Mouse (Mus musculus): ENCODE data around the gene Gramd4.
A peak's percentile ranks its signal among the peaks of the same experiment; 100 is the strongest.

The Gramd4 gene

GRCm38 (mm10) chr15:86057413-86057812 lies at the start of gene Gramd4:
TSS of gene Gramd4 (plus strand) at chr15:86057695.
- no peak for DNase-seq

- DNase-seq: no peak
These were observed 44.4 kb upstream of the Gramd4 start for GRCm38 (mm10) chr15:86013130-86013529.

- DNase-seq: no peak
These were observed 43.8 kb upstream of the Gramd4 start for GRCm38 (mm10) chr15:86013656-86014055.

- no peak for DNase-seq
These were observed 42.5 kb upstream of the Gramd4 start for GRCm38 (mm10) chr15:86015026-86015425.

DNA sequence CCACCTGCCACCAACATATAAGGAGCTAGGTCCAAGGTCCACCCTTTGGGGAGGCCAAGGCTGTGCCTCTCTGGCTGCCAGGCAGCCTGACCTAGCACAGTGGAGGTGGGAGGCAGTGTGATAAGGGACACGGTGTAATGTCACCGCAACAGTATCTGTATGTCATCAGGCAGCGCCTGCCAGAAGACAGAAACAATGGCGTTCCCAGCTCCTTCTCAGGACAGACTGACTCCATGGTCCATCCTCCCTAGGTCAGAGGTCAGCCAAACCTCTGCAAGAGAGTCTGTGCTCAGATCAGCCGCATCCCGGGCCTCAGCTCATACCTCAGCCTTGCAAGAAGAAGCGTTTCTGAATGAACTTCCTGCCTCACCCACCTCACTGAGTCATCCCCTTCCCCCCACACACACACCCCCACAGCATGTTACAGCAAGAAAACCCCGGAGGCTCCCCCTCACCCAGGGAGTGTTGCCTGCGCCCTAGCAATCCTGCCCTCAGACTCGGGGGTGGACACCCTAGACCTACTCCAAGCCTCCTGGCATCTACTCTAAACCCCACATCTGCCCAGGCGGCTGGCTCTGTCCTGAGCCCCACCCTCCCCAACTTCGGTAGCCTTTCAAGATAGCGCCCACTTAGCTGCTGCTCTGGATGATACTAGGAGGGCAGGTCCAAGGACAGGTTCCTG lies 41.5 kb upstream of the Gramd4 start:
- DNase-seq: peak; percentile 17

GRCm38 (mm10) chr15:86017336-86017735 lies 40.2 kb upstream of the Gramd4 start:
- no peak for DNase-seq

- DNase-seq: no peak
These were observed 38.6 kb upstream of the Gramd4 start for GRCm38 (mm10) chr15:86018753-86019512.

DNA sequence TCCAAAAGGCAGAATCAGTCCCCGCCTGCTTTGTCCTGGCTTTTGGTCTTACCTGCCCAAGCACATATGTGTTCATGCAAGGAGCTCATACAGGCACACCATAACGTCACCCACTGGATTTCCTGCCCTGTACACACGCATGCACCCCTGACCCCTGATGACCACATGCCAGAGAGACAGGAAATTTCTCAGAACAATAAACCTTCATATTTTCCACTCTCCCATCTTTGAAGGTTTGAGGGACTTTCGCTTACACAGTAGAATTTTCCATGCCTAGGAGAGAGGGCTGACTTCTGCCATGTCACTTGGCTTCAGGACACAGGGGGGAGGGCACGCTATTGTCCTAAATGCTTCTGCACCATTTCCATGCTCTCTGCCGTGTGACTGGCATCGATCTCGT lies 37.5 kb upstream of the Gramd4 start:
- DNase-seq: no peak

GRCm38 (mm10) chr15:86021301-86021700 lies 36.2 kb upstream of the Gramd4 start:
- DNase-seq: no peak

DNA sequence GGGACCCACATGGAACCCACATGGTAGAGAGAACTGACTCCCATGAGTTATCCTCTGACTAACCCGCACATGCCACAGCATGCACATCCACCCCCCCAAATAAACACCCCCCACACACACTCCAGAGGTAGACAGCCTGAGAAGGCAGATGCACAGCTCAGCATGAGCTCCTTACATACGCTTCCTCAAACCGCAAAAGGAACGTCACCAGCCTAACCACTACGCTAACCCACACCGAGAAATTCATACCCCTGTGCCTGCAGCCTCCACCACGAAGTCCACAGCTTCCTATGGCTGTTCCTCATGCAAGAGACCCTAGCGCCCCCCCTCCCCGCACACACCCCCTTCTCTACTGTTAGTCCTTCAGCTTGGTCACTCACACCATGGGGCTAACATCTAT lies 35.5 kb upstream of the Gramd4 start:
- no peak for DNase-seq

DNA sequence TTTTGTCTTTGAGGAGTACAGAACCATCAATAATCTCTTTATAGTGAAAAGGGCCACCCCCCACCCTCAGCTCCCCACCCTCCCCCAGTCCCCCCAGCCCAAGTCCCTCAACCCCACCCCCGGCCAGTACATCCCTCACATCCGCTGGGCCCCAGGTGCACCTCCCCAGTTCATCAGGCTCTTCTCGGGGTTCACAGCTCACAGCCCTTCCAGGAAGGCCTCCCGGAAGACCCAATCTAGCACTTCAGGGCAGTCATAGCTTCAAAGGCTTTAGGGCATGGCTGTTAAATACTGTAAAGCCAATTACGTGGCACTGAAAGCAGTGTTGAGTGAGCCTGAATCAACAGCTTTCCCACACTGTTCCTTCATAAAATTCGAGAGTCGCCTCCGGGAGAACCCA lies 29.6 kb upstream of the Gramd4 start:
- DNase-seq: no peak

DNA sequence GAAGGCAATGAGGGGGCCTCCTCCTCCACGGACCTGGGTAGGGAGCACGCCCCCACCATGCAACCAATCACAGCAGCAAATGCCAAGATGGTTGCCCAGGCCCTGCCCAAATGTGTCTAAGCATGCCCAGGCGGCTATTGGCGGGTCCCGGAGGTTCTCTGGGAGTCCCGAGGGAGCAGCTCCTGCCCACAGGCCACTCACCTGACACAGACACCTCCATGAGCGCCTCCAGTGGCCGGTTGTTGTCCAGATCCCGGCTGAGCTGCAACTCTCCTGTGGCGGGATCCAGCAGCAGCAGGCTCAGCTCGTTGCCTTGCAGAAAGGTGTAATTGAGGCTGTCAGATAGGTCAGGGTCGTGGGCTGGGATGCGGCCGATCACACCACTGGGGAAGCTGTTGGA lies 27.5 kb upstream of the Gramd4 start:
- DNase-seq: no peak

- DNase-seq: no peak
These were observed 24.7 kb upstream of the Gramd4 start for GRCm38 (mm10) chr15:86032811-86033190.

- no peak for DNase-seq
These were observed 24.2 kb upstream of the Gramd4 start, which contains the start of gene Celsr1 for GRCm38 (mm10) chr15:86033191-86033841. TSS of gene Celsr1 (minus strand) at chr15:86033777.

DNA sequence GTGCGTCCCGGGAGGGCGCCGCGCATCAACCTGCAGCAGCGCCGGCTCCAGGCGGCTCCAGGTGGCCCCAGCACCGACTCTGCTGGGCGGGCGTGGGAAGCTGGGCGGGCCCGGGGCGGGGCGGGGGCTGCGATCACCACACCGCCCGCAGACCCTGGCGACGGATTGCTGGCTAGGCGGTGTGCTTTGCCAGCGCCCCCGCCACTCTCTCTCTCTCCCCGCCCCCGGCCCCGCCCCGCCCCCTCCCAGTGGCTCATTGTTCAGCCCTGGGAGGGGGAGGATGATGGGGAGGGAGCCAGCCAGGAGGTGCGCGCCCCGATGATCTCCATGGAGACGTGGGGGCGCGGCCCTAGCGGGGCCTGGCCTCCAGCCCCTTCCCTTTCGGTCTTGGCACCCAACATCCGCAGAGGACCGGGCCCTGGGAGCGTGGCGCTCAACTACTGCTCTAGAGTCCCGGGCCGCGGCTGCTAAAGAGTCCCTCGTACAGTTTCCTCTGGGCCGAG lies 23.4 kb upstream of the Gramd4 start:
- no peak for DNase-seq

- no peak for DNase-seq
These were observed 22.6 kb upstream of the Gramd4 start for GRCm38 (mm10) chr15:86034781-86035360.

DNA sequence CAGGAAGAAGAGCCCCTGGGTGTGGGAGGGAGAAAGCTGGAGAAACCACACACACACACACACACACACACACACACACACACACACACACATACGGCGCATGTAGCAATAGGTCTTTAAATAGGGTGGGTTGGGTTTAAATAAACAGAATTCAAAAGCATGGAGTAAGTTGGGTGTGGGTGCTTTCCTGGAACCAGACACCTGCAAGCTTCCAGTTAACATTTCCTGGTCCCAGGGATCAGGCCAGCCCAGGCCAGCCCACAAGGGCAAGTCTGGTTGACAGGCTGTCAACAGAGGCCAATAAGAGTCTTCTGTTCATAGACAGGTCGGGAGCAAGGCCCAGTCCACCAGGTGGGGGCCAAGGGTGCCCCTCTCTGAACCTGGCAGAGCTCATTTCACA lies 21.6 kb upstream of the Gramd4 start:
- DNase-seq: no peak

DNA sequence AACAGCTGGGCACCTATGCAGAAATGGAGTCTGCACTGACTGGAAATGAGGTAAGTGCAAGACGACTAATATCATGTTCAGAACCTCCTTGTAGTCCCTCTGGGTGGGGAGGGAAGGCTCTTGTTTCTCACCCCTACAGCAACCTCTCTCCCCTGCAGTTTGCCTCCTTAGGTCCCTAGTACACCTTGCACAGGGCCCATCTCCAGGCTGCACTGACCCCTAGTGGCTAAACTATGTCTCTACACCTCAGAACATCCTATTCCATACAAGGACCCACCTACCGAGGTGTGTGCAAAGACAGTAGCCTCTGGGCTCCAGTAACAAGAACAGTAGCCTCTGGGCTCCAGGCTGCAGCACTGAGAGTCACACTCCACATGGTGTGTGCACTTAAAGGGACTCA lies 18.7 kb upstream of the Gramd4 start:
- DNase-seq: peak; percentile 63

- DNase-seq: no peak
These were observed 16.1 kb upstream of the Gramd4 start for GRCm38 (mm10) chr15:86041421-86041820.

DNA sequence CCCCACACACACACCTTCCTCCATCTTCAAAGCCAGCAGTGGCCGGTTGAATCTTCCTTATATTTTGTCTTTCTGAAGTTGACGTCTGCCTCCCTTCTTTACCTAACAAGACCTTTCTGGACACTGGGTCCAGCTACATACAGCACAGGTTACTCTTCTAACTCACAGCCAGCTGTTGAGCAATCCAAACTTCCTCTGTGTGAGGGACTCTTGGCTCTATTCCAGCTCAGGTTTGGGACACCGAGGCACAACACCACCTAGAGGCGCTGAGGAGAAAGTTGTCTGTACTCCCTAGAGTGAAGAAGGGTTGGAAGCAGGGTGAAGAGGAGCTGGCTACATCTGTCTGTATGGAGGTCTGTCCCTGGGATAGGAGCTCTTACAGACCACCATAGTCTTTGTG lies 15.1 kb upstream of the Gramd4 start:
- DNase-seq: no peak

DNA sequence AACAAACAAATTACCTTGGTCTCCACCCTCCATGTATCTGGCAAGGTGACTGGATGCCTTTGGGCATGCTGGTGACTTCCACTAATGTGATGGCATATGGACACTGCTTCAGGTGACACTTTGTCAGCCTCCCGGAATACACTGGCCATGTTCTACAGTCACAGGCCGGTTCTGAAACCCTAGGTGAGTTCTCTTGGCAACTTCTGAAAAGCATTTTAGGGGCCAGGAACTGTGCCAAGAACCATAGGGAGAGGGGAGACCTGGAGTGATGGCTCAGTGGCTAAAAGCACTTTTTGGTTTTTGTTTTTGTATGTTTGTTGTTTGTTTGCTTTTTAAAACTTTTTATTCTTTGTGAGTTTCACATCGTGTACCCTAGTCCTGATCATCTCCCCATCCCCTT lies 8.0 kb upstream of the Gramd4 start:
- no peak for DNase-seq

GRCm38 (mm10) chr15:86050170-86050743 lies 7.2 kb upstream of the Gramd4 start:
- DNase-seq: no peak

GRCm38 (mm10) chr15:86051152-86051551 lies 6.3 kb upstream of the Gramd4 start:
- no peak for DNase-seq
